Mouse (Mus musculus) small intestine, adult 2 months (tissue): ENCODE results near the gene Ptpn4.

Source experiments
- CTCF ChIP-seq: fragments of 200-500 bp; IDR thresholded peaks from 2 replicates; pipeline ENCODE4 v1.5.1; 2012; ENCODE audit warnings: low read depth, mild to moderate bottlenecking, control low read depth, inconsistent platforms, low read length, moderate library complexity, mixed read lengths; ENCODE audit not compliant: insufficient replicate concordance, insufficient read length; ENCODE audit errors: extremely low read depth
- POLR2A ChIP-seq: fragments of 200-500 bp; IDR thresholded peaks from 2 replicates; pipeline ENCODE4 v1.6.1; 2012; ENCODE audit warnings: low read depth, mild to moderate bottlenecking, control low read depth, inconsistent platforms, low read length, moderate library complexity

- no peak for TF ChIP-seq CTCF
- TF ChIP-seq POLR2A = no peak
These were observed 41.5 kb upstream of the Ptpn4 start for GRCm38 (mm10) chr1:119878909-119879308.
